Mouse (Mus musculus) brain, embryonic 14.5 days (tissue): ENCODE results near the gene Chd2. TPM values are rescaled to one million over a fixed set of nuclear protein-coding genes. Genes with fewer than 3 reads are reported as not detected.

Experiments
- DNase-seq: peaks from one replicate; pipeline ENCODE4 v3.0.0-alpha.2; 2011; ENCODE audit warnings: low read depth
- CTCF ChIP-seq: fragments of 200-500 bp; IDR thresholded peaks from 2 replicates; pipeline ENCODE4 v1.5.1; 2012; ENCODE audit warnings: inconsistent platforms, mild to moderate bottlenecking, moderate library complexity, borderline replicate concordance; ENCODE audit not compliant: insufficient read depth, insufficient read length; ENCODE audit errors: extremely low read depth
- POLR2A ChIP-seq: fragments of 200-500 bp; IDR thresholded peaks from 2 replicates; pipeline ENCODE4 v1.6.1; 2012; ENCODE audit warnings: mild to moderate bottlenecking, inconsistent platforms, borderline replicate concordance; ENCODE audit not compliant: poor library complexity, insufficient read depth, insufficient read length, severe bottlenecking; ENCODE audit errors: extremely low read depth
- polyA plus RNA-seq: library from polyadenylated mRNA; depleted of rRNA; stranded (reverse); fragments of >200 nt; gene quantifications from 2 replicates; pipeline ENCODE4 v1.2.3, GENCODE M21; 2012

Gene Chd2
- polyA plus RNA-seq, 1 experiment, result 54.9 TPM

GRCm38 (mm10) chr7:73559170-73559852 is 17.7 kb upstream of the Chd2 start:
- DNase-seq, result no peak
- TF ChIP-seq CTCF (no peak), POLR2A (no peak)

- peak; percentile 100 for DNase-seq
- TF ChIP-seq CTCF, result no peak
- TF ChIP-seq POLR2A, result peak; percentile 99
Measured at GRCm38 (mm10) chr7:73558293-73559169, 16.9 kb upstream of the Chd2 start.

- no peak for DNase-seq
Measured at GRCm38 (mm10) chr7:73557671-73558265, 16.1 kb upstream of the Chd2 start.

GRCm38 (mm10) chr7:73556688-73557667 is 15.3 kb upstream of the Chd2 start:
- peak; percentile 86 for DNase-seq
- TF ChIP-seq POLR2A (no peak), CTCF (no peak)

More at GRCm38 (mm10) chr7:73557671-73558265, 16.1 kb upstream of the Chd2 start:
- TF ChIP-seq POLR2A, result no peak
- no peak for TF ChIP-seq CTCF

- peak; percentile 55 for DNase-seq
- no peak for TF ChIP-seq POLR2A
- no peak for TF ChIP-seq CTCF
Measured at GRCm38 (mm10) chr7:73555918-73556580, 14.4 kb upstream of the Chd2 start.

GRCm38 (mm10) chr7:73554849-73555248 is 13.2 kb upstream of the Chd2 start:
- peak; percentile 26 for DNase-seq
- TF ChIP-seq POLR2A, result no peak
- no peak for TF ChIP-seq CTCF

DNA sequence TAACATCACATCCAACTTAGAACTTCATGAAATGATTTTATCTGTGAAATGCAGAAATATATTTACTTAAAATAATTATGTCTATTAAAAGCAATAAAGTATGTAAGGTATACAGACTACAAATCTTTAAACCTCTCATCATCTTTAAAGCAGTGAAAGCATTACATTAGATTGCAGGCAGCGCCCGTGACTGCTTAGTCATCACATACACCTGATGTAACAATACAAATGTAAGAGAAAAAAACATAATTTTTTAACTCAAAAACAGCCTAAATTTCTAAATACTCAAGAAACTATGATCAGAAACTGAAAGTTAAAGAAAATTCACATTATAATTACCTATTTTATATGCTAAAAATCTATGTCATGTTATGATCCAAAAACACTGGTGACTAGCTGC is 11.5 kb upstream of the Chd2 start:
- peak; percentile 47 for DNase-seq
- TF ChIP-seq CTCF (no peak), POLR2A (no peak)

- no peak for TF ChIP-seq POLR2A
- no peak for TF ChIP-seq CTCF
- peak; percentile 17 for DNase-seq
Measured at GRCm38 (mm10) chr7:73552054-73552750, 10.6 kb upstream of the Chd2 start.

- TF ChIP-seq POLR2A (no peak), CTCF (no peak)
- DNase-seq, result peak; percentile 6
Measured at GRCm38 (mm10) chr7:73551370-73551769, 9.7 kb upstream of the Chd2 start.
